Mouse (Mus musculus): ENCODE measurements around the gene Olfr1258. TPM values are rescaled to one million over a fixed set of nuclear protein-coding genes. Genes with fewer than 3 reads are reported as not detected.
"Not testable (repeated sequence)": the region's sequence is repeated elsewhere in the genome, so short reads cannot be mapped to it uniquely, and the experiment has no call there.

The Olfr1258 gene
- not detected for total RNA-seq (2021)
- not detected in 2 replicates for polyA plus RNA-seq (2012; rRNA removed)
- long read RNA-seq = 0 reads

- DNase-seq = no peak
Measured at GRCm38 (mm10) chr2:89927009-89927408, at the start of gene Olfr1258. Gene Olfr1258 (plus strand): TSS chr2:89927309.

GRCm38 (mm10) chr2:89878137-89878536 lies 49.0 kb upstream of the Olfr1258 start, which contains the start of gene Olfr1257:
Gene Olfr1257 (plus strand): TSS chr2:89878437.
- no peak for DNase-seq

DNA sequence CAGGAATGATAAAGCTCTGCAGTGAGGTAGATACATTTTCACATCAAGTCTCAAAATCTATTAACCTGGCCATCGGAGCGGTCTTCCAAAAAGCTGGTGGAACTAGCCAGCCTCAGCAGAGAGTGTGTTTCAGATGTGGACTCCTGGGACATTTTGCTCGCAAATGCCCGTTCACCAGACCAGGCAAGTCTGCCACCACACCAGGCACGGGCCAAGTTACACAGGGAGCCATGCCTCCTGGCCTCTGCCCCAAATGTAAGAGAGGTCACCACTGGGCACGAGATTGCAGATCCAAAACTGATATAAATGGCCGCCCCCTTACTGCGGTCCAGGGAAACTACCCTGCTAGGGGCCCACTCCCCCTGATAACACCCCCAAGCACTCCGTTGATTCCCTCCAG lies 14.5 kb upstream of the Olfr1258 start:
- not testable (repeated sequence) for DNase-seq

DNA sequence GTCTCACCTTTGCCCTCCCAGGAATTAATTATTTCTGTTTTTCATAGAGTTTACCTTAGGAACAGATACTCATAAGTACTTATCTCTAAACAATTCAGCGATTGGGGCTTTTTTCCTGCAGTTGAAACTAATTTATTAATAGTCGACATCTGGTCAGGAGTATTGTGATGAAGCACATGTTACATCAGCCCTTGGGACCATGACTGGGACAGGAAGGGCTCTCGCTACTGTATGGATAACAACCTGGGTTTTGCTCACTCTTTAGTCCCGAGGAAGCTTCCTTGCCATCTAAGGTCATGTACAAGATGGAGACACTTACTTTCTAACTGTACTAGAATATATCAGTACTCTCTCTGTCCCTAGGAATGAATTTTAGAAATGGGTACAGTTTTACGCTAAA lies 21.5 kb downstream of the Olfr1258 start, which contains the start of gene Olfr1259:
TSS of gene Olfr1259 (minus strand) at position 101 of the 400 bp plus-strand sequence.
- no peak for DNase-seq

GRCm38 (mm10) chr2:89974184-89974583 lies 47.1 kb downstream of the Olfr1258 start, which contains the start of gene Olfr1260:
Gene Olfr1260 (plus strand): TSS chr2:89974340.
- DNase-seq = no peak

DNA sequence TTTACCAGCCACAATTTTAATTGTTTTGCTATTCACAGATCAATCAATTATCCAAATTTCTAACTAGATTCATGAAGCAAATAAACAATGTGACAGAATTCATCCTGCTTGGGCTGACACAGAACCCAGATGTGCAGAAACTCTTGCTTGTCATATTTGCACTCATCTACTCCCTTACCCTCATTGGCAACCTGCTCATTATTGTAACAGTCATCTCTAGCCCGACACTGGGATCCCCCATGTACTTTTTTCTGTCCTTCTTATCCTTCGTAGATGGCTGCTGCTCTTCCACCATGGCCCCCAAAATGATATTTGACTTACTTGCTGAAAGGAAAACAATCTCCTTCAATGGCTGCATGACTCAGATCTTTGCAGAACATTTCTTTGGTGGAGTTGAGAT lies 50.6 kb downstream of the Olfr1258 start:
- no peak for DNase-seq

Other genes with a start within 250 kb of the Olfr1258 start
- not detected for gene Olfr1252, start 202.3 kb upstream of the Olfr1258 start, total RNA-seq (2021)
- not detected in 2 replicates for gene Olfr1252, start 202.3 kb upstream of the Olfr1258 start, polyA plus RNA-seq (2012; rRNA removed)
- gene Olfr1253, start 170.2 kb upstream of the Olfr1258 start, total RNA-seq (2021) = not detected
- gene Olfr1253, start 170.2 kb upstream of the Olfr1258 start, polyA plus RNA-seq (2012; rRNA removed) = not detected in 2 replicates
- gene Olfr1254, start 133.7 kb upstream of the Olfr1258 start, total RNA-seq (2021) = not detected
- not detected in 2 replicates for gene Olfr1254, start 133.7 kb upstream of the Olfr1258 start, polyA plus RNA-seq (2012; rRNA removed)
- not detected for gene Olfr1255, start 115.3 kb upstream of the Olfr1258 start, total RNA-seq (2021)
- gene Olfr1255, start 115.3 kb upstream of the Olfr1258 start, polyA plus RNA-seq (2012; rRNA removed) = not detected in 2 replicates
- gene Olfr1256, start 85.8 kb upstream of the Olfr1258 start, total RNA-seq (2021) = not detected
- gene Olfr1256, start 85.8 kb upstream of the Olfr1258 start, polyA plus RNA-seq (2012; rRNA removed) = not detected in 2 replicates
- gene Olfr48, start 79.1 kb upstream of the Olfr1258 start, total RNA-seq (2021) = not detected
- gene Olfr48, start 79.1 kb upstream of the Olfr1258 start, polyA plus RNA-seq (2012; rRNA removed) = not detected in 2 replicates
- gene Olfr1257, start 48.9 kb upstream of the Olfr1258 start, total RNA-seq (2021) = not detected
- gene Olfr1257, start 48.9 kb upstream of the Olfr1258 start, polyA plus RNA-seq (2012; rRNA removed) = not detected in 2 replicates
- not detected for gene Olfr1259, start 21.4 kb downstream of the Olfr1258 start, total RNA-seq (2021)
- gene Olfr1259, start 21.4 kb downstream of the Olfr1258 start, polyA plus RNA-seq (2012; rRNA removed) = not detected in 2 replicates
- not detected for gene Olfr1260, start 47.0 kb downstream of the Olfr1258 start, total RNA-seq (2021)
- gene Olfr1260, start 47.0 kb downstream of the Olfr1258 start, polyA plus RNA-seq (2012; rRNA removed) = not detected in 2 replicates
- not detected for gene Olfr1261, start 63.9 kb downstream of the Olfr1258 start, total RNA-seq (2021)
- not detected in 2 replicates for gene Olfr1261, start 63.9 kb downstream of the Olfr1258 start, polyA plus RNA-seq (2012; rRNA removed)
- not detected for gene Olfr1262, start 72.8 kb downstream of the Olfr1258 start, total RNA-seq (2021)
- not detected in 2 replicates for gene Olfr1262, start 72.8 kb downstream of the Olfr1258 start, polyA plus RNA-seq (2012; rRNA removed)
- not detected for gene Olfr1263, start 84.8 kb downstream of the Olfr1258 start, total RNA-seq (2021)
- gene Olfr1263, start 84.8 kb downstream of the Olfr1258 start, polyA plus RNA-seq (2012; rRNA removed) = not detected in 2 replicates
- gene Olfr1264, start 98.3 kb downstream of the Olfr1258 start, total RNA-seq (2021) = not detected
- gene Olfr1264, start 98.3 kb downstream of the Olfr1258 start, polyA plus RNA-seq (2012; rRNA removed) = not detected in 2 replicates
- not detected for gene Olfr1265, start 108.0 kb downstream of the Olfr1258 start, total RNA-seq (2021)
- gene Olfr1265, start 108.0 kb downstream of the Olfr1258 start, polyA plus RNA-seq (2012; rRNA removed) = not detected in 2 replicates
- gene Olfr140, start 136.3 kb downstream of the Olfr1258 start, total RNA-seq (2021) = not detected
- not detected in 2 replicates for gene Olfr140, start 136.3 kb downstream of the Olfr1258 start, polyA plus RNA-seq (2012; rRNA removed)
- not detected for gene Olfr1269, start 194.1 kb downstream of the Olfr1258 start, total RNA-seq (2021)
- gene Olfr1269, start 194.1 kb downstream of the Olfr1258 start, polyA plus RNA-seq (2012; rRNA removed) = not detected in 2 replicates
- gene Olfr32, start 215.0 kb downstream of the Olfr1258 start, total RNA-seq (2021) = not detected
- not detected in 2 replicates for gene Olfr32, start 215.0 kb downstream of the Olfr1258 start, polyA plus RNA-seq (2012; rRNA removed)
- gene Olfr1270, start 225.8 kb downstream of the Olfr1258 start, total RNA-seq (2021) = not detected
- not detected in 2 replicates for gene Olfr1270, start 225.8 kb downstream of the Olfr1258 start, polyA plus RNA-seq (2012; rRNA removed)

Measured in adrenal gland, adult 2 months (tissue).